In the genomic region with DNA sequence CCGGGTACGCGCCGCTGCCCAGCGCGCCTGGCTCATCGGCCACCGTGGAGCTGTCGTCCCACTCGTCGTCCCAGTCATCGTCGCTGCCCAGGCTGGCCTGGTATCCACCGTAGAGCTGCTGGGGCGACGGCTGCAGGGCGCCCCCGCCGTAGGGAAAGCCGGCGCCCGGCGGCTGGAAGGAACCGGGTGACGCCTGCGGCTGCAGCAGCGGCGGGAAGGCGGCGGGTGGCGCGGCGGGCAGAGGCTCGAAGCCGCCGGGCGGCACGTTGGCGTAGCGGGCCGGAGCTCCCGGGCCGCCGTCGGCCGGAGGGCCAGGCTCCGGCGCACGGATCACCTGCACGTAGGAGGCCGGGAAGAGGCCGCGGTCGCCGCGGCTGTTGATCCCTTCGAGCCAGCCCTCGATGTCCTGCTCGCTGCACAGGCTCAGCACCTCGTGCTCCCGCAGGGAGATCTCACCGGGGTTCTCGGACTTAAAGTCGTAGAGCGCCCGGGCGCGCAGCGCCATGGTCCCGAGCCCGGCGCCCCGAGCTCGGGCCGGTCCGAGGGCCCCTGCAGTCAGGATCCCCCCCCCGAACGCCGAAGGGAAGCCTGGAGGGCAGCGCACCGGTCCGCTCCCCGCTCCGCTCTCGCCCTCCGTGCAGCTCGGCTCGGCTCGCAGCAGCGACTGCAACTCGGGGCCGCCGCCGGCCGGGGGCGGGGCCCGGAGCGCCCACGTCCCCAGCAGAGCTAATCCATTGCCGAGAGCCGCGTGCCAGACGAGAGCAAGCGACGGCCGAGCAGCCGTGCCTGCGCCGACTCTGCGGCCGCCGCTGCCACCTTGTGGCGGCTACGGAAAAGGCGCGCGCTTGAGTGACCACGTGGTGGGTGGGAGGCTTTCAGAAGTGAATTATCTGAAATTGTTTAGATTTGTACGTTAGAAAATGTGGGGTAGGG, we compare ENCODE assay signal across 8 mouse cellular contexts. TPM values are rescaled to one million over a fixed set of nuclear protein-coding genes. Genes with fewer than 3 reads are reported as not detected.
DNase-seq lines count a peak whose midpoint lies in the region; ATAC-seq lines count a peak whose summit lies in the region.

A gene (minus strand): TSS at position 674 of the 933 bp plus-strand sequence.

- DNase-seq in adrenal gland, adult 18-20 months (ENCODE audit: low spot score in 2 of 2), result peak; percentile 86 to 90
- peak; percentile 95 for DNase-seq in embryo, embryonic 10.5 days (ENCODE audit: low spot score)
- DNase-seq in gastrocnemius, postnatal 14 days, result peak; percentile 94
- peak; percentile 68 to 90 for DNase-seq in left cerebral cortex, adult 9 months (ENCODE audit: low spot score in 2 of 2)
- peak; percentile 90 for DNase-seq in right cerebral cortex, adult 2 months (ENCODE audit: low spot score in 2 of 2)
- DNase-seq in urinary bladder, postnatal 10 days (ENCODE audit: low spot score), result peak; percentile 73

- peaks cover 14% of the 10 kb centered on the region for H3K9me3 ChIP-seq in megakaryocyte, embryonic 14.5 days

- peaks cover 39% of the 10 kb centered on the region for H3K36me3 ChIP-seq in megakaryocyte, embryonic 14.5 days (replicated peaks; ENCODE audit: low read length)

- peak within 1 kb of the TSS; percentile 93 for H3K4me3 ChIP-seq in megakaryocyte, embryonic 14.5 days (replicated peaks)

- intact Hi-C loops in gastrocnemius, postnatal 14 days (cut with DNase I; ENCODE audit: low total_unique reads), result loop anchor here (5.0 kb wide), 3 partner anchors 281 to 351 kb away; no protein-coding TSS in a partner anchor

- H3K27me3 ChIP-seq in megakaryocyte, embryonic 14.5 days (replicated peaks), result peaks cover 9% of the 10 kb centered on the region

- peak; percentile 73 for ATAC-seq in inflammation-experienced regulatory T-cells, adult 6 months

- H3K4me1 ChIP-seq in megakaryocyte, embryonic 14.5 days, result peaks cover 39% of the 10 kb centered on the region

RNA-seq across cellular contexts. Expression of the gene that starts here (rescaled TPM):
- 10 to 100 TPM; 22.3 to 24.9 TPM for total RNA-seq in adrenal gland, adult 18-20 months (2021)
- total RNA-seq in gastrocnemius, postnatal 14 days (2021), result 10 to 100 TPM; 14.1 to 18.5 TPM
- 10 to 100 TPM; 10.7 to 12.2 (median 11.8) TPM for polyA plus RNA-seq in inflammation-experienced regulatory T-cells, adult 6 months (2017; shearing (Covaris generic))
- polyA plus RNA-seq in megakaryocyte, embryonic 14.5 days (2012; ENCODE audit: insufficient read depth, low replicate concordance), result 2.1 and 4.9 TPM in 2 replicates

Comparison
In these comparisons a context has a peak if more than half of its experiments do, and no peak if none do; other contexts are left out.
1. Peak in every context shown above with its lines: DNase-seq, ATAC-seq and H3K4me3 ChIP-seq.